Mouse (Mus musculus) limb, embryonic 14.5 days (tissue): ENCODE data around the gene Lgi2. TPM values are rescaled to one million over a fixed set of nuclear protein-coding genes. Genes with fewer than 3 reads are reported as not detected.
A peak's percentile ranks its signal among the peaks of the same experiment; 100 is the strongest.

ENCODE experiments used
- ATAC-seq: fragments of 200-750 bp; cut with Nextera tagmentation; 2 replicates; pipeline ENCODE4 v1.8.0; 2017; ENCODE audit warnings: low read depth, moderate number of reproducible peaks, moderate TSS enrichment; ENCODE audit not compliant: low FRiP score
- DNase-seq: peaks from one replicate; pipeline ENCODE4 v3.0.0-alpha.2; 2015; ENCODE audit warnings: low spot score
- H3K27ac ChIP-seq: fragments of 300-500 bp; sonication (generic); replicated peaks from 2 replicates; pipeline ENCODE4 v1.5.1; 2014; ENCODE audit warnings: low read depth, mild to moderate bottlenecking, low read length, moderate library complexity, mixed read lengths
- H3K27me3 ChIP-seq: fragments of 300-500 bp; sonication (generic); 2 replicates; pipeline ENCODE4 v1.6.1; 2014; ENCODE audit warnings: low read length, mixed read lengths; ENCODE audit not compliant: control insufficient read depth, insufficient read depth
- H3K36me3 ChIP-seq: fragments of 300-500 bp; sonication (generic); 2 replicates; pipeline ENCODE4 v1.6.1; 2014; ENCODE audit warnings: mild to moderate bottlenecking, low read length, moderate library complexity, mixed read lengths; ENCODE audit not compliant: control insufficient read depth, insufficient read depth
- H3K4me1 ChIP-seq: fragments of 300-500 bp; sonication (generic); 2 replicates; pipeline ENCODE4 v1.6.1; 2014; ENCODE audit warnings: antibody characterized with exemption, low read length, mixed read lengths; ENCODE audit not compliant: control insufficient read depth, insufficient read depth
- H3K4me2 ChIP-seq: fragments of 300-500 bp; sonication (generic); replicated peaks from 2 replicates; pipeline ENCODE4 v1.6.1; 2014; ENCODE audit warnings: low read depth, mild to moderate bottlenecking, low read length, moderate library complexity; ENCODE audit not compliant: severe bottlenecking
- H3K4me3 ChIP-seq: fragments of 300-500 bp; sonication (generic); replicated peaks from 2 replicates; pipeline ENCODE4 v1.5.1; 2014; ENCODE audit warnings: low read length
- H3K9ac ChIP-seq: fragments of 300-500 bp; sonication (generic); 2 replicates; pipeline ENCODE4 v1.6.1; 2014; ENCODE audit warnings: mild to moderate bottlenecking, low read depth, low read length, moderate library complexity; ENCODE audit not compliant: severe bottlenecking
- H3K9me3 ChIP-seq: fragments of 300-500 bp; sonication (generic); 2 replicates; pipeline ENCODE4 v1.6.1; 2016; ENCODE audit warnings: low read length; ENCODE audit not compliant: control insufficient read depth
- POLR2A ChIP-seq: fragments of 200-500 bp; IDR thresholded peaks from 2 replicates; pipeline ENCODE4 v1.8.0; 2012; ENCODE audit warnings: inconsistent platforms, mild to moderate bottlenecking, moderate library complexity, borderline replicate concordance; ENCODE audit not compliant: insufficient read depth, insufficient read length; ENCODE audit errors: extremely low read depth
- WGBS: fragments of 180-500 bp; shearing (Covaris S2); extraction: QIAGEN DNeasy Blood & Tissue Kit; methylation state at CpG from one replicate; pipeline ENCODE4 v1.1.7; 2014; 5-methylcytosine and 5-hydroxymethylcytosine counted together
- polyA plus RNA-seq, 2 experiments: library from polyadenylated mRNA; depleted of rRNA in 1 of 2; stranded (reverse) in 1 of 2; unstranded in 1 of 2; fragments of >200 nt; fragmentation: Nextera tagmentation in 1 of 2; extraction: Ambion mirVana in 1 of 2; gene quantifications; 2 replicates each; pipeline versions ENCODE4 v1.2.1 to v1.2.3; 2012 to 2014

The Lgi2 gene
- polyA plus RNA-seq, 2 experiments = 3.6 to 7.3 TPM

- H3K27me3 ChIP-seq = 0 out of 2 replicates have a peak, but pooled peaks cover 9% of the 10 kb centered on the region
- TF ChIP-seq POLR2A = no peak
- H3K9me3 ChIP-seq = peaks cover 9% of the 10 kb centered on the region; the same call in 1 of the 2 replicates
- no peak overlapping the region for H3K27ac ChIP-seq
- DNase-seq (no peak), ATAC-seq (no peak)
- H3K4me2 ChIP-seq = no peak overlapping the region
- WGBS = 29% methylated on average over 4 of the region's 4 CpGs
- H3K36me3 ChIP-seq = no peaks in the 10 kb centered on the region
- no peak overlapping the region for H3K4me3 ChIP-seq
- 0 out of 2 replicates have a peak, but pooled peaks cover under 1% of the 10 kb centered on the region for H3K4me1 ChIP-seq
- no peak overlapping the region for H3K9ac ChIP-seq
Measured at GRCm38 (mm10) chr5:52610306-52610705, 44.0 kb upstream of the Lgi2 start.

- Histone ChIP-seq H3K9ac (no peak overlapping the region), H3K36me3 (no peaks in the 10 kb centered on the region), H3K4me1 (peaks cover 7% of the 10 kb centered on the region; the same call in 1 of the 2 replicates), H3K27ac (no peak overlapping the region), H3K9me3 (peaks cover 9% of the 10 kb centered on the region; the same call in 1 of the 2 replicates), H3K4me3 (no peak overlapping the region), H3K4me2 (no peak overlapping the region), H3K27me3 (0 out of 2 replicates have a peak, but pooled peaks cover 9% of the 10 kb centered on the region)
- ATAC-seq = no peak
- TF ChIP-seq POLR2A = no peak
- WGBS = 70% methylated on average over 10 of the region's 10 CpGs
- DNase-seq = no peak
Measured at GRCm38 (mm10) chr5:52609672-52610071, 43.4 kb upstream of the Lgi2 start.

- Histone ChIP-seq H3K9ac (no peak overlapping the region), H3K9me3 (peaks cover 9% of the 10 kb centered on the region; the same call in 1 of the 2 replicates), H3K4me1 (peaks cover 14% of the 10 kb centered on the region; the same call in 1 of the 2 replicates), H3K4me2 (no peak overlapping the region), H3K4me3 (no peak overlapping the region), H3K27ac (no peak overlapping the region), H3K36me3 (no peaks in the 10 kb centered on the region), H3K27me3 (0 out of 2 replicates have a peak, but pooled peaks cover 12% of the 10 kb centered on the region)
- TF ChIP-seq POLR2A = no peak
- peak; percentile 90 for ATAC-seq
- WGBS = 9% methylated on average over 6 of the region's 6 CpGs
- peak; percentile 86 for DNase-seq
Measured at GRCm38 (mm10) chr5:52604582-52605041, 38.4 kb upstream of the Lgi2 start.

GRCm38 (mm10) chr5:52590612-52591011 is 24.4 kb upstream of the Lgi2 start:
- DNase-seq = no peak
- whole genome bisulfite sequencing = 91% methylated on average over 9 of the region's 9 CpGs
- TF ChIP-seq POLR2A = no peak
- no peak overlapping the region for H3K4me3 ChIP-seq
- H3K27me3 ChIP-seq = no peaks in the 10 kb centered on the region
- H3K9ac ChIP-seq = no peak overlapping the region
- no peaks in the 10 kb centered on the region for H3K36me3 ChIP-seq
- ATAC-seq = no peak
- H3K4me2 ChIP-seq = no peak overlapping the region
- no peaks in the 10 kb centered on the region for H3K4me1 ChIP-seq
- no peaks in the 10 kb centered on the region for H3K9me3 ChIP-seq
- no peak overlapping the region for H3K27ac ChIP-seq

- Histone ChIP-seq H3K9ac (no peak overlapping the region), H3K36me3 (no peaks in the 10 kb centered on the region), H3K27ac (no peak overlapping the region), H3K27me3 (no peaks in the 10 kb centered on the region), H3K9me3 (no peaks in the 10 kb centered on the region), H3K4me3 (no peak overlapping the region), H3K4me1 (no peaks in the 10 kb centered on the region), H3K4me2 (no peak overlapping the region)
- ATAC-seq (no peak), DNase-seq (no peak)
- 82% methylated on average over 4 of the region's 4 CpGs for WGBS
- no peak for TF ChIP-seq POLR2A
Measured at GRCm38 (mm10) chr5:52588650-52589049, 22.4 kb upstream of the Lgi2 start.
